Mouse (Mus musculus): ENCODE data around the gene Ihh.

Gene Ihh

GRCm38 (mm10) chr1:74941651-74942360, 9.7 kb downstream of the Ihh start:
- DNase-seq (ENCODE audit: low spot score) = no peak

GRCm38 (mm10) chr1:74939762-74940161, 11.7 kb downstream of the Ihh start:
- DNase-seq (ENCODE audit: low spot score) = no peak

GRCm38 (mm10) chr1:74936221-74936830, 15.1 kb downstream of the Ihh start:
- no peak for DNase-seq (ENCODE audit: low spot score)

GRCm38 (mm10) chr1:74935402-74935801, 16.1 kb downstream of the Ihh start, which contains the start of gene Cfap65:
Gene Cfap65 (minus strand): TSS chr1:74935599.
- DNase-seq (ENCODE audit: low spot score) = peak; percentile 14

- DNase-seq (ENCODE audit: low spot score) = no peak
These were observed 23.7 kb downstream of the Ihh start for GRCm38 (mm10) chr1:74927621-74928296.

GRCm38 (mm10) chr1:74926721-74927120, 24.8 kb downstream of the Ihh start:
- DNase-seq (ENCODE audit: low spot score) = peak; percentile 34

GRCm38 (mm10) chr1:74924464-74924863, 27.0 kb downstream of the Ihh start:
- DNase-seq (ENCODE audit: low spot score) = no peak

- no peak for DNase-seq (ENCODE audit: low spot score)
These were observed 35.8 kb downstream of the Ihh start for GRCm38 (mm10) chr1:74915706-74916105.

- no peak for DNase-seq (ENCODE audit: low spot score)
These were observed 49.3 kb downstream of the Ihh start for GRCm38 (mm10) chr1:74902191-74902590.

GRCm38 (mm10) chr1:74901686-74902085, 49.8 kb downstream of the Ihh start:
- peak; percentile 38 for DNase-seq (ENCODE audit: low spot score)

- peak; percentile 18 for DNase-seq (ENCODE audit: low spot score)
These were observed 50.9 kb downstream of the Ihh start for GRCm38 (mm10) chr1:74900341-74901285.

GRCm38 (mm10) chr1:74898656-74899431, 52.6 kb downstream of the Ihh start:
- DNase-seq (ENCODE audit: low spot score) = no peak

- no peak for DNase-seq (ENCODE audit: low spot score)
These were observed 53.5 kb downstream of the Ihh start for GRCm38 (mm10) chr1:74897976-74898375.

All from ovary, postnatal 14 days (tissue).